Mouse (Mus musculus) bone marrow, adult 2 months (tissue): ENCODE data around the gene Zswim4. TPM values are rescaled to one million over a fixed set of nuclear protein-coding genes. Genes with fewer than 3 reads are reported as not detected.
A peak's percentile ranks its signal among the peaks of the same experiment; 100 is the strongest.
"Not testable (repeated sequence)": the region's sequence is repeated elsewhere in the genome, so short reads cannot be mapped to it uniquely, and the experiment has no call there.

Experiments used
- H3K27ac ChIP-seq: fragments of 200-500 bp; 2 replicates; pipeline ENCODE4 v1.5.1; 2012; ENCODE audit warnings: low read depth, mild to moderate bottlenecking, control low read depth, inconsistent platforms, low read length; ENCODE audit not compliant: control insufficient read depth, poor library complexity, insufficient read depth
- H3K4me1 ChIP-seq: fragments of 200-500 bp; 2 replicates; pipeline ENCODE4 v1.6.1; 2011; ENCODE audit warnings: low read length; ENCODE audit not compliant: control insufficient read depth, insufficient read depth
- H3K4me3 ChIP-seq: fragments of 200-500 bp; replicated peaks from 2 replicates; pipeline ENCODE3; 2011; ENCODE audit warnings: mild to moderate bottlenecking, low read depth, low read length, control low read depth; ENCODE audit not compliant: control insufficient read depth
- CTCF ChIP-seq: fragments of 200-500 bp; IDR thresholded peaks from 2 replicates; pipeline ENCODE4 v1.5.1; 2011; ENCODE audit warnings: low read length, control low read depth; ENCODE audit not compliant: control insufficient read depth, insufficient read depth
- POLR2A ChIP-seq: fragments of 200-500 bp; IDR thresholded peaks from 2 replicates; pipeline ENCODE4 v1.6.1; 2011; ENCODE audit warnings: low read depth, mild to moderate bottlenecking, control low read depth, low read length, borderline replicate concordance; ENCODE audit not compliant: control insufficient read depth
- WGBS: fragments of 180-500 bp; shearing (Covaris S2); methylation state at CpG from one replicate; pipeline ENCODE4 v1.1.7; 2018; 5-methylcytosine and 5-hydroxymethylcytosine counted together
- polyA plus RNA-seq: library from polyadenylated mRNA; stranded (reverse); fragments of >200 nt; gene quantifications from 2 replicates; pipeline ENCODE4 v1.2.4, GENCODE M21; 2011; ENCODE audit warnings: low replicate concordance; ENCODE audit not compliant: missing spikeins, insufficient read depth, insufficient read length

Zswim4 gene
- polyA plus RNA-seq = 2.0 and 4.0 TPM in 2 replicates

DNA sequence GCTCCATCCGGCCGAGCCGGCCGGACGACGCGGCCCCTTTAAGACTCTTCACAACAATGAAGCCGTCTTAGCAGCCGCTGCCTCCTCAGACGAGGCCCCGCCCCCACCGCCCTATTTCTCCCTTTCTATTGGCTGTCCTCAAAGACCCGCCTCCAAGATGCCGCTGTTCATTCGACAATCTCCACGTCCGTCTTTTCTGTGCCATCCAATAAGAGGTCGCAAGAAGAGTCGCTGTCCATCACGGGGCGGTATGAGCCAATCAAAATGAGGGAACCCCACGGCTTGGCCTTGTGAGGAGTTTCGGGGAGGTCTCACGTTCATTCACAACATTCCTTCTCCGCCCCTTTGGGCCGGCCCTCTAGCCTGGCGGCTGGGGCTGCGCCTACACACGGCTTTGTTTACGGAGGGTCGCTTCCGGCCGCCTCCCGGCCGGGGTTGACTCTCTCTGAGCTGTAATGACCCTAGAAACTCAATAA lies at the start of gene Zswim4:
Gene Zswim4, minus strand, starts transcription at position 58 of the 476 bp plus-strand sequence.
- TF ChIP-seq POLR2A (peak; percentile 41; the same call in 1 of the 2 replicates), CTCF (no peak)
- Histone ChIP-seq H3K4me1 (peaks cover 3% of the 10 kb centered on the region; the same call in 1 of the 2 replicates), H3K4me3 (peak within 1 kb of the TSS; percentile 82), H3K27ac (peak within 1 kb of the TSS; percentile 39)
- under 1% methylated on average over 35 of the region's 35 CpGs for WGBS

DNA sequence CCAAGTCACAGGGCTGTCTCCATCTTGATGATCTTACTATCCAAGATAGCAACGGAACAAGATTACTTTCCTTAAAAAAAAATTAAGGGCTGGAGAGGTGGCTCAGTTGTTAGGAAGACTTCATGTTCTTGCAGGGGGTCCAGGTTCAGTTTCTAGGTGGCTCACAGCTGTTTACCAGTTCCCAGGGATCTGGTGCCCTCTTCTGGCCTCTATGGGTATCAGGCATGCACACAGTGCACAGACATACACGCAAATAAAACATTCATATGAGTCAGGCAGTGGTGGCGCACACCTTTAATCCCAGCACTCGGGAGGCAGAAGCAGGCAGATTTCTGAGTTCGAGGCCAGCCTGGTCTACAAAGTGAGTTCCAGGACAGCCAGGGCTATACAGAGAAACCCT lies 48.8 kb upstream of the Zswim4 start:
- not testable (repeated sequence) for H3K4me3 ChIP-seq, H3K27ac ChIP-seq, H3K4me1 ChIP-seq
- TF ChIP-seq CTCF = peak; percentile 69; the same call in 1 of the 2 replicates
- 38% methylated on average over 5 of the region's 5 CpGs for WGBS

DNA sequence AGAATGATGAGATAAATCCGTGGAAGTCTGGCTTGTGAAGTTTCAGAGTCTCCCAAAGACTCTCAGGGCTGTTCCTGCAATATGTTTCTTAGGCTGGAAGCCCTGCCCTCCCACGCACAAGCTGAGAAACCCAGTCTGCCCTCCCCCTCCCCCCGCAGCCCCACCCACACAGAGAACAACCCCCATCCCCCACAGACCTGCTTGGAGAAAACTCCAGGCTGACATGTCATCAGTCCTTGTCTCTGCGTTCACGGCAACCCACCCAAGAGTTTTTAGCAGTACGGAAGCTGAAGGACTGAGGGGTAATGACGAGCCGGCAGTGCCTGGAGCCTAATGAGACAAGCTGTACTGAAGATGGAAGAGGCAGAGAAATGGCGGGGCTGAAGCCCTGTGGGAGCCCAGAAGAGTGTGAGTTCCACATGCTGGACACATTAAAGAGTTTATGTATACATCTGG lies 47.8 kb upstream of the Zswim4 start:
- Histone ChIP-seq H3K4me1 (no peaks in the 10 kb centered on the region), H3K27ac (no peak overlapping the region), H3K4me3 (no peak overlapping the region)
- TF ChIP-seq POLR2A = no peak
- WGBS = 69% methylated on average over 9 of the region's 9 CpGs

DNA sequence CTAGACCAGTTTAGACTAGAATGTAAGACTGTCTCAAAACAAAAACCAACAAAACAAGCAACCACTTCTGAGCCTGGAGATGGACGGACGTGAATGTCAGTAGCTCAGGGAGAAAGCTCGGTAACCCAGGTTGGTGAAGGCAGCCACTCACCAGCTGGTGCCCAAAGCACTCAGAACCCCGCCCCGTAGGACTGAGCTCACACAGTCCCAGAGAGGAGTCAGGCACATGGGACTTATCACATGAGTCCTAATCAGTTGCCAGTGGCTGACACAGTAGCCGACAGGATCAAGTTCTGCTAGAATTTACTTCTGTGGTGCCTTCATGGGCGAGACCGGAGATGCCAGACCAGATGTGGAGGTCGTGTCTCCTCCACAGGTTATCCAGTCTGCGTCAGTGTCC lies 43.9 kb upstream of the Zswim4 start:
- Histone ChIP-seq H3K4me3 (no peak overlapping the region), H3K27ac (no peak overlapping the region), H3K4me1 (no peaks in the 10 kb centered on the region)
- TF ChIP-seq POLR2A (no peak), CTCF (no peak)
- 65% methylated on average over 10 of the region's 10 CpGs for WGBS

DNA sequence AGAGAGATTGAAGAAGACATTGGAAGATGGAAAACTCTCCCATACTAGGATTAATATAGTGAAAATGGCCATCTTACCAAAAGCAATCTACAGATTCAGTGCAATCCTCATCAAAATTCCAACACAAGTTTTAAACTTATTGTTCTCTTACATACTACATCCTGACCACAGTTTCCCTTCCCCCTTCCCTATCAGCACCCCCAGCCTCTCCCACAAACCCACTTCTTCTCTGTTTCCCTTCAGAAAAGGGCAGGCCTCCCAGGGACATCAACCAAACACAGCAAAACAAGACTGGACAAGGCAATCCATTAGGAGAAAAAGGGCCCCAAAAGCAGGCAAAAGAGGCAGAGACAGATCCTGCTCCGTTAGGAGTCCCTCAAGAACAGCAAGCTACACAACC lies 39.6 kb upstream of the Zswim4 start:
- Histone ChIP-seq H3K4me3 (no peak overlapping the region), H3K4me1 (no peaks in the 10 kb centered on the region), H3K27ac (peak overlapping the region; percentile 61)
- 14% methylated on average over 1 of the region's 1 CpGs for WGBS
- no peak for TF ChIP-seq CTCF
- no peak for TF ChIP-seq POLR2A

DNA sequence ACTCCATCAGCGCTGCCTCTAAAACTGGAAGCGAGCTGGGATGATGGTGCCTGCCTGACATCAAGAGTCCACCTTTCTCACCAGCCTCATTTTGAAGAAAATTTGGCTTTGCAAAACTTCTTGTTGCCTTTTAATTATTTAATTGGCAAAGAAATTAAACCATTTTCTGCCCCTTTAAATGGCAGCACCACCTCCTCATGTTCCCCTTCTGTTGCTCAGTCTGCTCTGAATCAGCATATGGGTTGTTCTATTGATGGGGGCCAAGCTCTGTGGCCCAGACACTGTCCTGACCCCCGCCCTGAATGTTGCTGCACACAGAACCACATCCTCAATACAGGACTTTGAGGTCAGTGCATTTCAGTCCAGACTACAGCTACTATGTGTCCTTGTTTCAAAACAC lies 37.1 kb upstream of the Zswim4 start:
- Histone ChIP-seq H3K4me1 (no peaks in the 10 kb centered on the region; the same call in 1 of the 2 replicates), H3K27ac (no peak overlapping the region), H3K4me3 (no peak overlapping the region)
- WGBS = 71% methylated on average over 3 of the region's 3 CpGs
- TF ChIP-seq POLR2A (no peak), CTCF (no peak)

DNA sequence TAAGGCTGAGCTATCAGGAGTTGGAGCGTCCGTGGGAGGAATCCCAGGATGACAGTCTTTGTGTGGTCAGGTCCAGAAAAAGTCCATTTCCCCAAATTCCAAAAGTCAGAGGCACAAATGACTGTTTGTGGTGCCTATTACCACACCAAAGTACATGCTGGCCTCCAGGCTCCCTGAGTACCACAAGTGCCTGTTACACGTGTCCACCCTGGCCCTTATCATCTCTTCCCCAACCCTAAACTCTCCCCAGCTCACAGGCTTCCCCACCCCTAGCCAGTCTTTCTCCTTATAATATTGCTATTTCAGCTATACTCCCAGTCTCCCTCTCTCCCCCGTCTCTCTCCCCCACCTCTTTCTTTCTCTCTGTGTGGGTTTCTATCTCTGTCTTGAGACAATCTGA lies 35.4 kb upstream of the Zswim4 start:
- H3K27ac ChIP-seq = no peak overlapping the region
- H3K4me1 ChIP-seq = no peaks in the 10 kb centered on the region; the same call in 1 of the 2 replicates
- H3K4me3 ChIP-seq = no peak overlapping the region
- WGBS = 74% methylated on average over 4 of the region's 4 CpGs
- TF ChIP-seq POLR2A (no peak), CTCF (no peak)

DNA sequence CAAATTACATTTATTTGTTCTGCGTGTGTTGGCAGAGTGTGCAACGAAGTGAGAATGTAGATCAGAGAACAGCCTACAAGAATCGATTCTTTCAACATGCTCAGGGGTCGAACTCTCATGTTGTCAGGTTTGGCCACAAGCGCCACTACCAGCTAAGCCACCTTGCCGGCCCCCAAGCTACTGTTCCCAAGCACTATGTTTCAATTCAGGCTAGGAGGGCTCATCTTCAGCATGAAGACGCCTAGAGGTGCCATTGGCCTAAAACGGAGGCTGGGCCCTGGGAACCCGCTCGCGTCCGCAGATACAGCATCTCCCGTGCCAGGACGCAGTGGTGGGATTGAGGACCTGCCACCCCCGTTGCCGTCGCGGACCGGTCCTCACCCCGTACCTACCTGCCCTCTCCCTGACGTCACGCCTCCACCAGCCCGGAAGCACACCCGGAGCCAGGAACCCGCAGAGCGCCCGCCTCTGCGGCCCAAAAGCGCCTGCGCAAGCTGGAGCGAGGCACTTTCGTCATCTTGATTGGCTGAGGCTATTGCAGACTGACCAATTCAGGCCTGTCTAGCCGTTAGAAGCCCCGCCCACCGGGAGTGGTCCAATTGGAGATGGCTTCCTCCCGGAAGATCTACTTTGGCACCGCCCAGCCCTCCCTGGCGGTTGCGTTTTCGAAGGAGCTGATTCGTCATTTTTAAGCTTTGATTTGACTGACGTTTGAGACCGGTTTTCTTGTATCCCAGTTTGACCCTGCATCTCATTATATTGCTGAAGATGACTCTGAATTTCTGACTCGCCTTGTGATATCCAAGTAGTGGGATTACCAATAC lies 33.3 kb upstream of the Zswim4 start, which contains the start of gene Ccdc130:
Gene Ccdc130, minus strand, starts transcription at position 431 of the 824 bp plus-strand sequence.
- Histone ChIP-seq H3K4me1 (no peaks in the 10 kb centered on the region; the same call in 1 of the 2 replicates), H3K4me3 (peak within 1 kb of the TSS; percentile 86), H3K27ac (peak within 1 kb of the TSS; percentile 27)
- under 1% methylated on average over 44 of the region's 44 CpGs for WGBS
- TF ChIP-seq CTCF = peak; percentile 19; the same call in 1 of the 2 replicates
- peak; percentile 82; the same call in 1 of the 2 replicates for TF ChIP-seq POLR2A
